In the genomic region with DNA sequence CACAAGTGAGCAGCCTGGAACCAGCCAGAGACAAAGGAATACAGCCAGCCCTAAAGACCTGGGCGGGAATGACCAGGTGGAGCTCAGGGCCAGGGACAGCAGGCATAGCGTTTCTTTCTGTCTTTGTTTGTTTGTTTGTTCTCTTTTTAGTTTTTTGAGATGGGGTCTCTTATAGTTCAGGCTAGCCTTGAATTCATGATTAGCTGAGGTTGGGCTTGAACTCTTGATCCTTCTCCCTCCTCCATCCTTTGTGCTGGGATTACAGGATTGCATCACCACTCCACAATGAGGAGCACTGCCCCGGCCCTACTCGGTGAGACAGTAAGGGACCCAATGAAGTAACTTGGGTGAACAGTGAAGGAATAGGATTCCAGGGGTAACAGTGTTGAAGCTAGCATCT, we compare ENCODE assay signal across 11 mouse cellular contexts. TPM values are rescaled to one million over a fixed set of nuclear protein-coding genes. Genes with fewer than 3 reads are reported as not detected.
DNase-seq lines count a peak whose midpoint lies in the region; ATAC-seq lines count a peak whose summit lies in the region.
"Had no signal": no experiment of that assay in that cellular context is flagged by ENCODE, and none has a peak within 500 bp of the region (broad histone marks: within the 10 kb centered on the region; RNA-seq: fewer than 3 reads in every experiment).

No protein-coding gene starts in this region.

- H3K27me3 ChIP-seq in kidney, embryonic 16.5 days (ENCODE audit: insufficient read depth, low read length): peaks cover 44% of the 10 kb centered on the region
- H3K27me3 ChIP-seq in embryonic facial prominence, embryonic 14.5 days (replicated peaks; ENCODE audit: control insufficient read depth, insufficient read depth, low read length): peaks cover 46% of the 10 kb centered on the region
- H3K27me3 ChIP-seq in hindbrain, embryonic 15.5 days: no peaks in the 10 kb centered on the region
- peaks cover 39% of the 10 kb centered on the region for H3K27me3 ChIP-seq in neural tube, embryonic 13.5 days

- 55% methylated on average over 4 of the region's 4 CpGs for WGBS in kidney, embryonic 16.5 days
- 43% methylated on average over 4 of the region's 4 CpGs for WGBS in embryonic facial prominence, embryonic 14.5 days
- 22% methylated on average over 4 of the region's 4 CpGs for WGBS in hindbrain, embryonic 15.5 days
- 35% methylated on average over 4 of the region's 4 CpGs for WGBS in neural tube, embryonic 13.5 days

- peaks cover 38% of the 10 kb centered on the region for H3K4me1 ChIP-seq in kidney, embryonic 16.5 days (ENCODE audit: insufficient read depth, low read length)
- H3K4me1 ChIP-seq in embryonic facial prominence, embryonic 14.5 days (ENCODE audit: control insufficient read depth, insufficient read depth, low read length): 0 out of 2 replicates have a peak, but pooled peaks cover 4% of the 10 kb centered on the region
- H3K4me1 ChIP-seq in hindbrain, embryonic 15.5 days (replicated peaks): peaks cover 56% of the 10 kb centered on the region
- H3K4me1 ChIP-seq in neural tube, embryonic 13.5 days (replicated peaks): peaks cover 72% of the 10 kb centered on the region

- no peak overlapping the region for H3K9ac ChIP-seq in kidney, embryonic 16.5 days (replicated peaks; ENCODE audit: low read length)
- H3K9ac ChIP-seq in embryonic facial prominence, embryonic 14.5 days (ENCODE audit: low read depth, low read length): no peak overlapping the region
- peak overlapping the region; percentile 30; the same call in 1 of the 2 replicates for H3K9ac ChIP-seq in hindbrain, embryonic 15.5 days
- peak overlapping the region; percentile 72 for H3K9ac ChIP-seq in neural tube, embryonic 13.5 days

- ATAC-seq in kidney, embryonic 16.5 days (ENCODE audit: low FRiP score, low TSS enrichment): no peak
- 0 out of 2 replicates have a peak, but pooled peaks have one; percentile 1 for ATAC-seq in embryonic facial prominence, embryonic 14.5 days (ENCODE audit: low read depth)
- ATAC-seq in hindbrain, embryonic 15.5 days (ENCODE audit: low FRiP score, low read depth): 0 out of 2 replicates have a peak, but pooled peaks have one; percentile 2
- ATAC-seq in neural tube, embryonic 13.5 days (ENCODE audit: low read depth): 0 out of 2 replicates have a peak, but pooled peaks have one; percentile 1

- H3K27ac ChIP-seq in kidney, embryonic 16.5 days (ENCODE audit: low read length): 0 out of 2 replicates have a peak overlapping the region, but pooled peaks have one; percentile 19
- no peak overlapping the region; the same call in 1 of the 2 replicates for H3K27ac ChIP-seq in embryonic facial prominence, embryonic 14.5 days (replicated peaks; ENCODE audit: low read depth, low read length)
- peak overlapping the region; percentile 92 for H3K27ac ChIP-seq in hindbrain, embryonic 15.5 days (replicated peaks)
- peak overlapping the region; percentile 97 for H3K27ac ChIP-seq in neural tube, embryonic 13.5 days (replicated peaks)

- peak overlapping the region; percentile 57 for H3K4me2 ChIP-seq in kidney, embryonic 16.5 days (replicated peaks; ENCODE audit: low read depth, low read length)
- peak overlapping the region; percentile 67 for H3K4me2 ChIP-seq in embryonic facial prominence, embryonic 14.5 days (ENCODE audit: low read depth, low read length)
- peak overlapping the region; percentile 70 for H3K4me2 ChIP-seq in hindbrain, embryonic 15.5 days
- peak overlapping the region; percentile 92 for H3K4me2 ChIP-seq in neural tube, embryonic 13.5 days

- no peak for DNase-seq in kidney, postnatal 25 days
- no peak for DNase-seq in embryonic facial prominence, embryonic 14.5 days (ENCODE audit: low spot score)
- DNase-seq in frontal cortex, postnatal 14 days (ENCODE audit: low spot score in 2 of 2): no peak
- no peak for DNase-seq in layer of hippocampus, postnatal 14 days (ENCODE audit: low spot score in 2 of 2)
- no peak for DNase-seq in adrenal gland, adult 8-10 months

- no peak overlapping the region for H3K4me3 ChIP-seq in kidney, embryonic 16.5 days (ENCODE audit: low read length)
- H3K4me3 ChIP-seq in embryonic facial prominence, embryonic 14.5 days (ENCODE audit: low read depth, low read length): no peak overlapping the region
- peak overlapping the region; percentile 35 for H3K4me3 ChIP-seq in hindbrain, embryonic 15.5 days
- H3K4me3 ChIP-seq in neural tube, embryonic 13.5 days: peak overlapping the region; percentile 35

- H3K9me3 ChIP-seq in kidney, embryonic 16.5 days (ENCODE audit: low read length): no peaks in the 10 kb centered on the region
- H3K9me3 ChIP-seq in embryonic facial prominence, embryonic 14.5 days (ENCODE audit: control insufficient read depth, low read length): no peaks in the 10 kb centered on the region
- H3K9me3 ChIP-seq in hindbrain, embryonic 15.5 days: no peaks in the 10 kb centered on the region
- no peaks in the 10 kb centered on the region for H3K9me3 ChIP-seq in neural tube, embryonic 13.5 days

- no peaks in the 10 kb centered on the region for H3K36me3 ChIP-seq in kidney, embryonic 16.5 days (ENCODE audit: insufficient read depth, low read length)
- H3K36me3 ChIP-seq in embryonic facial prominence, embryonic 14.5 days (ENCODE audit: control insufficient read depth, insufficient read depth, low read length): no peaks in the 10 kb centered on the region
- H3K36me3 ChIP-seq in hindbrain, embryonic 15.5 days: no peaks in the 10 kb centered on the region
- no peaks in the 10 kb centered on the region for H3K36me3 ChIP-seq in neural tube, embryonic 13.5 days

RNA-seq across cellular contexts. Expression of a gene that starts 1.1 kb away (rescaled TPM):
- polyA plus RNA-seq in kidney, embryonic 16.5 days (2015; fragmentation: Nextera tagmentation; extraction: Ambion mirVana): 0.47 and 0.54 TPM in 2 replicates
- 3.2 and 4.5 TPM in 2 replicates for polyA plus RNA-seq in embryonic facial prominence, embryonic 14.5 days (2014; fragmentation: Nextera tagmentation; extraction: Ambion mirVana)
- 26.0 and 26.4 TPM in 2 replicates for polyA plus RNA-seq in hindbrain, embryonic 15.5 days (2015; fragmentation: Nextera tagmentation; extraction: Ambion mirVana)
- 19.4 and 22.7 TPM in 2 replicates for polyA plus RNA-seq in neural tube, embryonic 13.5 days (2015; fragmentation: Nextera tagmentation; extraction: Ambion mirVana)
- total RNA-seq in layer of hippocampus, postnatal 14 days (2021): 10 to 100 TPM; 31.5 to 34.9 TPM
- not detected for total RNA-seq in adrenal gland, adult 8-10 months (2022)
- total RNA-seq: heart, adult 18-20 months had no signal

RNA-seq across cellular contexts. Expression of a gene that starts 4.0 kb away (rescaled TPM):
- polyA plus RNA-seq in kidney, embryonic 16.5 days (2015; fragmentation: Nextera tagmentation; extraction: Ambion mirVana): not detected in 2 replicates
- polyA plus RNA-seq in embryonic facial prominence, embryonic 14.5 days (2014; fragmentation: Nextera tagmentation; extraction: Ambion mirVana): not detected in 2 replicates
- not detected in 2 replicates for polyA plus RNA-seq in hindbrain, embryonic 15.5 days (2015; fragmentation: Nextera tagmentation; extraction: Ambion mirVana)
- not detected in 2 replicates for polyA plus RNA-seq in neural tube, embryonic 13.5 days (2015; fragmentation: Nextera tagmentation; extraction: Ambion mirVana)
- total RNA-seq in layer of hippocampus, postnatal 14 days (2021): not detected
- not detected for total RNA-seq in adrenal gland, adult 8-10 months (2022)
- total RNA-seq: heart, adult 18-20 months; left cerebral cortex, postnatal 10 days had no signal
- polyA plus RNA-seq: lung, adult 2 months had no signal

RNA-seq across cellular contexts. Expression of a gene that starts 29.5 kb away (rescaled TPM):
- 0.22 and 0.46 TPM in 2 replicates for polyA plus RNA-seq in kidney, embryonic 16.5 days (2015; fragmentation: Nextera tagmentation; extraction: Ambion mirVana)
- 2.1 TPM in 2 replicates for polyA plus RNA-seq in embryonic facial prominence, embryonic 14.5 days (2014; fragmentation: Nextera tagmentation; extraction: Ambion mirVana)
- 0.51 and 0.93 TPM in 2 replicates for polyA plus RNA-seq in hindbrain, embryonic 15.5 days (2015; fragmentation: Nextera tagmentation; extraction: Ambion mirVana)
- polyA plus RNA-seq in neural tube, embryonic 13.5 days (2015; fragmentation: Nextera tagmentation; extraction: Ambion mirVana): 1.3 and 1.6 TPM in 2 replicates
- 10 to 100 TPM; 15.4 to 18.9 TPM for total RNA-seq in layer of hippocampus, postnatal 14 days (2021)
- 1 to 10 TPM in 1 of 4 experiments, under 1 TPM in 3; 0.38 to 1.3 (median 0.76) TPM for total RNA-seq in adrenal gland, adult 8-10 months (2022)

RNA-seq across cellular contexts. Expression of a gene that starts 56.3 kb away (rescaled TPM):
- 153 and 162 TPM in 2 replicates for polyA plus RNA-seq in kidney, embryonic 16.5 days (2015; fragmentation: Nextera tagmentation; extraction: Ambion mirVana)
- 39.6 and 40.3 TPM in 2 replicates for polyA plus RNA-seq in embryonic facial prominence, embryonic 14.5 days (2014; fragmentation: Nextera tagmentation; extraction: Ambion mirVana)
- polyA plus RNA-seq in hindbrain, embryonic 15.5 days (2015; fragmentation: Nextera tagmentation; extraction: Ambion mirVana): 8.5 and 11.6 TPM in 2 replicates
- 14.2 and 15.6 TPM in 2 replicates for polyA plus RNA-seq in neural tube, embryonic 13.5 days (2015; fragmentation: Nextera tagmentation; extraction: Ambion mirVana)
- total RNA-seq in layer of hippocampus, postnatal 14 days (2021): 1 to 10 TPM; 4.7 to 6.0 TPM
- 1 to 10 TPM; 4.3 to 7.7 (median 4.6) TPM for total RNA-seq in adrenal gland, adult 8-10 months (2022)

Comparison
In these comparisons a context has a peak if more than half of its experiments do, and no peak if none do; other contexts are left out.
1. H3K4me3 ChIP-seq: peak in hindbrain, embryonic 15.5 days (single experiment) and neural tube, embryonic 13.5 days (single experiment); none in kidney, embryonic 16.5 days (single experiment) and embryonic facial prominence, embryonic 14.5 days (single experiment).
2. H3K9ac ChIP-seq: peak in hindbrain, embryonic 15.5 days (single experiment) and neural tube, embryonic 13.5 days (single experiment); none in kidney, embryonic 16.5 days (single experiment) and embryonic facial prominence, embryonic 14.5 days (single experiment).
3. Peak in every context shown above with its lines, with median percentiles within 50 percentile points of each other: H3K4me2 ChIP-seq.